Mouse (Mus musculus) thymus, adult 18-20 months (tissue): ENCODE data around the gene Fam20b.

Experiments
- DNase-seq, 2 experiments: peaks; one replicate each; pipeline ENCODE4 v3.0.0; 2022; ENCODE audit warnings: mixed read lengths in 2 of 2

Gene Fam20b

DNA sequence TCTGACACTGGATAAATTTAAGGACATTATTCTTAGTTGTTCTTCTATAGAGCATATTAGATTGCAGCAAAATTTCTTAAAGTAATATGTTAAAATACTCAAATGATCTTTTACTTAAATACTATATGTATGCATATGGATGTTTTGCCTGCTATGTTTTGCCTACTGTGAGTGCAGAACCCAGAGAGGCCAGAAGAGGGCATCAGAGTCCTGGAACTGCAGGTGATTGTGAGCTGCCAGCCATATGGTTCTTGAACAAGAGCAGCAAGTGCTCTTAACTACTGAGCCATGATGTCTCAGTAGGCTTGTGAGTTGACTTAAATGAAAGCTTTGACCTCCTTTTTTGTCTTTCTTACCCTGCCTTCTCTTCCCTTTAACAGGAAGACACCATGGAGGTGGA lies 87.9 kb downstream of the Fam20b start:
- no peak for DNase-seq

- no peak for DNase-seq
Observed at GRCm38 (mm10) chr1:156629984-156630383, 88.9 kb downstream of the Fam20b start.
